Mouse (Mus musculus) olfactory bulb, adult 2 months (tissue): ENCODE data around the gene Dhx16.

Experiments used
- CTCF ChIP-seq: fragments of 200-500 bp; IDR thresholded peaks from 2 replicates; pipeline ENCODE4 v1.5.1; 2012; ENCODE audit warnings: low read depth, mild to moderate bottlenecking, low read length, moderate library complexity; ENCODE audit not compliant: insufficient read depth
- POLR2A ChIP-seq: fragments of 200-500 bp; IDR thresholded peaks from 2 replicates; pipeline ENCODE4 v1.6.1; 2012; ENCODE audit warnings: mild to moderate bottlenecking, low read depth, low read length, moderate library complexity; ENCODE audit not compliant: insufficient read depth

GRCm38 (mm10) chr17:35866281-35866831 lies 13.3 kb upstream of the Dhx16 start:
- TF ChIP-seq CTCF, result no peak
- no peak for TF ChIP-seq POLR2A
